Mouse (Mus musculus) testis, postnatal 10 days (tissue): ENCODE results near the gene Taar8a.
"Not testable (repeated sequence)": the region's sequence is repeated elsewhere in the genome, so short reads cannot be mapped to it uniquely, and the experiment has no call there.

Experiments used
- DNase-seq: peaks from one replicate; pipeline ENCODE4 v3.0.0; 2021; ENCODE audit warnings: low spot score

The Taar8a gene

DNA sequence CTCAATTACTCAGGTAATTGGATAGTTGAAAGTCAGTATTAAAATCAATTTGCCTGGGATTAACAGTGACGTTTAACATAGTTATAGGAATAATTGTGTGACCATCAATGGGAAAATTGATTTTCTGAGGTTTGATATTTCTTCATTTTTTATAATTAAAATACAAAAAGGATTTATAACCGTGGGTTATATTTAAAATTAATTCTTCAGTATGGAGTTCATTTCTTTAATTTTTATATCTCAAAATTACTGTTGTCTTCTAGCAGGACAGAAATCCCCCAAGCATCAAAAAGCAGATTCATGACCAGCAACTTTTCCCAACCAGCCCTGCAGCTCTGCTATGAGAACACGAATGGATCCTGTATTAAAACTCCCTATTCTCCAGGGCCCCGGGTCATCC is at the start of gene Taar8a:
TSS of gene Taar8a (plus strand) at position 301 of the 400 bp plus-strand sequence.
- DNase-seq: not testable (repeated sequence)

DNA sequence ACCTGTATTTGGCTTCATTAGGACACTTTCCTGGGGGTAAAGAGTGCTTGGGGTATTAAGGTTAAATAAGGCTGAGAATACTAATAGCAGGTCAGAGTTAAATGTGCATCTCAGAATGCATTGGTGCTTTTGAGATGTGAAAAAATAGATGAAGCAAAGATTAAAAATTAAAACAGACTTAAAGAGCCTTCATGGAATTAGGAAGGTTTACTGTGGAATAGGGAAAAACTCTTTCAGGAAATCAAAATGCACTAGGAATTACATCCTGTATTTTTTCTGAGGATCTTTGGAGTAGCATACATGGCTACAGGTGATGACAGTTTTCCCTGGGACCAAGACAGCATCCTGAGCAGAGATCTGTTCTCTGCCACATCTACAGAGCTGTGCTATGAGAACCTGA is 49.4 kb upstream of the Taar8a start, which contains the start of gene Taar7d:
TSS of gene Taar7d (plus strand) at position 301 of the 400 bp plus-strand sequence.
- no peak for DNase-seq

DNA sequence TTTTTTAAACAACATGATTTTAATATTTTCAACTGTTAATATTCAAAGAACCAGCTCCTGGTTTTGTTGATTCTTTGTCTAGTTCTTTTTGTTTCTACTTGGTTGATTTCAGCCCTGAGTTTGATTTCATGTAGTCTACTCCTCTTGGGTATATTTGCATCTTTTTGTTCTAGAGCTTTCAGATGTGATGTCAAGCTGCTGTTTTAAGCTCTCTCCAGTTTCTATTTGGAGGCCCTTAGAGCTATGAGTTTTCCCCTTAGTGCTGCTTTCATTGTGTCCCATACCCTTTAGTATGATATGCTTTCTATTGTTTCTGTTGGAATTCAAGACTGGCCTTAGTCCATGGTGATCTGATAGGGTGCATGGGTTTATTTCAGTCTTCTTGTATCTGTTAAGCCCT is 45.0 kb upstream of the Taar8a start:
- DNase-seq: no peak

DNA sequence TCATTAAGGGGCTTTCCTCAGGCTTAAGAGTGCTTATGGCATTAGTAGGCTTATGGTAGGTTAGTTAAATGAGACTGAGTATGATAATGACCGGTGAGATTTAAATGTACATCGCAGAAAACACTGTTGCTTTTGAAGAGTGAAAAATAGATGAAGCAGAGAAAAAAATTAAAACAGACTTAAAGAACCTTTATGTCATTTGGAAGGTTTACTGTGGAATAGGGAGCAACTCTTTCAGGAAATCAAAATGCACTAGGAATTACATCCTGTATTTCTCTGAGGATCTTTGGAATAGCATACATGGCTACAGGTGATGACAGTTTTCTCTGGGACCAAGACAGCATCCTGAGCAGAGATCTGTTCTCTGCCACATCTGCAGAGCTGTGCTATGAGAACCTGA is 39.0 kb upstream of the Taar8a start, which contains the start of gene Taar7e:
TSS of gene Taar7e (plus strand) at position 301 of the 400 bp plus-strand sequence.
- no peak for DNase-seq

DNA sequence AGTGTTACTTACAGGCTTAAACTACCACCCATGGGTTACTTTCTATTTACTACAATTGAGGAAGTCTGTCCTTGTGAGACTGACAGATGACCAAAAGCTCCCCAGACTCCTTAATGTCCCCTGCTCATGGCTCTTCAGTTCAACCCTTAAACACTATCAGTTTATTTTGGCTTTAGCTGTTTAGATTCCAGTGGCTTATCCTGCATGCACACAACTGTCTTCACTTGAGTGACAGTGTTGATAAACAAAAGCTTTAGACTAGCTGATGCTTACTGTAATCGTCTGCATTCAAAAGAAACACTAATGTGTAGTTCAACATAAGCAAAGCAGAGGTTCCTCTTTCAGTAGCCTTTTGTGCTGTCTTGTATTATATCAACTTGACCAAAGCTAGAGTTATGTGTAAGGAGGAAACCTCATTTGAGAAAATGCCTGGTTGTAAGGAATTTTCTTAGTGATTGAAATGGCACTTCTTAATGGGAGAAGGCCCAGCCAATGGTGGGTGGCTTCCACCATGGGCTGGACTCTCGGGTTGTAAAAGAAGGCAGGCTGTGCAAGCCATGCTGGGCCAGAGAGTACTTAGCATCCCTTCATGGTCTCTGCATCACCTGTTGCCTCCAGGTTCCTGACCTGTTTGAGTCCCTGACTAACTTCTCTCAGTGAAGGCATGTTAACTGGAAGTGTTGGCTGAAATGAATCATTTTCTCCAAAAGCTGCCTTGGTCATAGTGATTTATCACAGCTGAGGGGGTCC is 36.0 kb upstream of the Taar8a start:
- no peak for DNase-seq

DNA sequence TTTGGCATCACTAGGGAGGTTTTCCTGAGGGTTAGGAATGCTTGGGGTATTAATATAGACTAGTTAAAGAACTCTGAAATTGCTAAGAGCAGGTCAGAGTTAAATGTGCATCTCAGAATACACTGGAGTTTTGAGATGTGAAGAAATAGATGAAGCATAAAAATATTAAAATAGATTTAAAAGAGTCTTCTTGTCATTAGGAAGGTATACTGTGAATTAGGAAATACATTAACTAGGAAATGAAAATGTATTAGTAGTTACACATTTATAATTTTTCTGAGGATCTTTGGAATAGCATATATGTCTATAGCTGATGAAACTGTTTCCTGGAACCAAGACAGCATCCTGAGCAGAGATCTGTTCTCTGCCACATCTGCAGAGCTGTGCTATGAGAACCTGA is 27.1 kb upstream of the Taar8a start, which contains the start of gene Taar7f:
TSS of gene Taar7f (plus strand) at position 301 of the 400 bp plus-strand sequence.
- no peak for DNase-seq

DNA sequence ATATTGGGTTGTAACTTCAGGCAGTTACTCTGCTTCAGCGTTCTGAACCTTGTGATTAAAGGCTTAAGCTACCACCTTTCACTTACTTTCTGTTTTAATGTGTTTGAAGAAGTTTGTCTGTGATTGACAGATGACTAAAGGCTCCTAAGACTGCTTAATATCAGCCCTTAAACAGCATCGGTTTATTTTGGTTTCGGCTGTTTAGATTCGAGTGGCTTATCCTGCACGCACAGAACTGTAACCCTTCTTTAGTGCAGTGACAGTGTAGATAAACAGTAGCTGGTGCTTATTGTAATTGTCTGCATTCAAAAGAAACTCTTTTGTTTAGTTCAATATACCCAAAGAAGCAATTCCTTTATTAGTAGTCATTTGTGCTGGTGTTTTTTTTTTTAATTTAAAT is 24.3 kb upstream of the Taar8a start:
- no peak for DNase-seq

DNA sequence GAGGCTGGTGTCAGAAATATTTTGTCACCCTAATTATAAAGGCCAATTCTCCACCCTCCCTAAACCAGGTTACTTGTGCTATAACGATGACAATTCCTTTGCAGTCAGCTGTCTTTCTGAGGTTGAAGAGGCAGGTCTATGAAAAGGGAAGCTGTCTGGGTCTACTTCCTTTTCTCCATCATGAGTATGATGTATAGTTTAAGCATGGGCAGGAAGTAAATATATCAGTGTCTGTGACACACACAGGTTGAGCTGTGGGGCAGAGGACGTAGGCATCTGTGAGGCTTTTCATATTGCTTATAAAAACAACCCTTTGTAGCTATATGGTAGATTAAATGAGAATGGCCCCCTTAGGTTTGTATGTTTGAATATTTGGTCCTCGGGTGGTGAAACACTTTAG is 17.3 kb upstream of the Taar8a start:
- no peak for DNase-seq

DNA sequence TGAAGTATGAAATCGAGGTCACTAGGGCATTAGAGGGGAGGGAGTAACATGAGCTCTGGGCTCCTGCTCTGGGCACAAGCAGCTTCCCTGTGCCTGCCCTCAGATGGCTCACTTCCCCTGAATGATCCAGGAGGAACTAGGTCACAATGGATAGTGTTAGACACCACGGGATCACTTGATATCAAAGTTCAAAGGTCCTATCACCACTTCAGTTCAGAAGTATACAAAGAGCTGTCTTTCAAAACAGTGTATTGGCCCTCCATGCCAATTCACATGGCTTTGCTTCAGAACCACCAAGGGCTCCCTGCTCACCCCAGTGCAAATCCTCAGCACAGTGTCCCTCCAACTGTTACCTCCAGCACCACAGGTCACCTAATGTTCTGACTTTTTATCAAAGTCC is 1.5 kb upstream of the Taar8a start:
- DNase-seq: not testable (repeated sequence)

DNA sequence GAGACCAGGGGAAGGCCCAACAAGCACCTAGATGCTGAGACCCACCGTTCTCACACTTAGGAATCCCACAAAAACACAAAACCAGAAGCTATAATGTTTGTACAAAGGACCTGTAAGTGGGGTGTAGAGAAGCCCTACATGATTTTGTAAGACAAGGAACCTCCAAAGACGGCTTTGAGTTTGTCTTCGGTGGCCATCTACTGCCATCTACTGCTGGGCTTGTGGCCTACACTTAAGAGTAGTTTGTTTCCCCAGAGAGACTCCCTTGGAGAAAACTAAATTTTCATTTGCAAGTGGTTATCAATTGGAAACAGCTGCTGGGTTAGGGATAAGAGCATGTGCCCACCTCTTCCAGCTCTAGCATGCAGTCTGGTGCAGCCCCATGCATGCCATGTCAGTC is 3.9 kb downstream of the Taar8a start:
- peak; percentile 53 for DNase-seq

DNA sequence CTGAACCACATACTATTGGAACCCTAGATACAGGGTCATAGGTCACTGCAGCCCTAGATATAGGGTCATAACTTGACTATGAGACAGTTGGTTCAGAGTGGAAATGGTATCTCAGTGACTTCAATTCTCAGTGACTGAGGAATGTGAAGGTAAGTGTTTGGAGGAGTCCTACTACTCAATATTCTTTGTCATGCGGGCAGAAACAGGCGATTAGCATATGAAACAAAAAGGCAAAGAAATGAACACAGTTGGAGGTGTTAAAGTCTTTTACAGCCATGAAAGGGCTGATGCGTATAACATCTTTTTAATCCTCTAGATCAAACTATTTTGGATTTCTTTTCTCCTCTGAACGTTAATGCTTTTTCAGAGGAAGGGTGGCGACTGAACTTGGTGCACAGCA is 9.6 kb downstream of the Taar8a start:
- no peak for DNase-seq

DNA sequence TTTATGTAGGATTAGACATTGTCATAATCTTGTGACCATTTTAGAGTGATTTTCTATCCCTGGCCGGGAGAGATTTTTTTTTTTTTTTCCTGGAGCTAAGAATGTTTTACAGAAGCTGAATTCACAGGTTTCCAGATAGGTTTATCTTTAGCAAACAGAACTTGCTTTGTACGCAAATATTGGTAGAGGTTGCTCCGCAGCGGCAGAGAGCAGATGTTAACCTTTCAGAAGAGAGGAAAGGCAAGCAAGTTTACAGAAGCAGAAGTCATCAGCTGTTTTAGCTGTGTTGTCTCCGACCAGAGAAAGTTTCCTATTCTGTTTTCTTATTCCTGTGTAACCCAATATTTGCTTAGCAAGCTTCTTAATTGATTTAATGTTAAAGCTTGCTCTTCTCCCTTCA is 10.3 kb downstream of the Taar8a start:
- no peak for DNase-seq

DNA sequence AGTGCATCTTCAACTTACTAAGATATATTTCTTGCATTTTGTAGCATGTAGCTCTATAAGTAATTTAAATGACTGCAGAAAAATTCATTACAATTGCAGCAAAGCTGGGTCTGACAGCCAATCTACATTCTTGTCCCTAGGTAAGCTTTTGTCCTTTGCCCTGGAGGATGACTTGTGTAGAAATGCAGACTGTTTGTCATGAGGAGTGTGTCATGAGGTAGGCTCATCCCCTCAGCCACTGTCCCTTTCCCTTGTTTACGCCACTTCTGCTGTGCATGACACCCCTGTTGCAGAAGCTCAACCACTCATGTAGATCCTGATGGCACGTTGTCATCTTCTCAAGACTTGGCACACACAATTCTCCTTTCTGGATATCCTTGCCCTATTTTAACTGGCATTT is 10.9 kb downstream of the Taar8a start:
- no peak for DNase-seq

DNA sequence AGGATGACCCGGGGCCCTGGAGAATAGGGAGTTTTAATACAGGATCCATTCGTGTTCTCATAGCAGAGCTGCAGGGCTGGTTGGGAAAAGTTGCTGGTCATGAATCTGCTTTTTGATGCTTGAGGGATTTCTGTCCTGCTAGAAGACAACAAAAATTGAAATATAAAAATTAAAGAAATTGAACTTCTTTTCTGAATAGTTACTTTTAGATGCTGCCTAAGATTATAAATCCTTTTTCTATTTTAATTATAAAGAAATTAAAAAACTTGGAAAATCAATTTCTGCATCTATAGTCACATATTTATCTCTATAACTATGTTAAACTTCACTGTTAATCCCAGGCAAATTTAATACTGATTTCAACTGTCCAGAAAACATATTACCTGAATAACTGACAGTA is 15.9 kb downstream of the Taar8a start, which contains the start of gene Taar8b:
TSS of gene Taar8b (minus strand) at position 101 of the 400 bp plus-strand sequence.
- no peak for DNase-seq

DNA sequence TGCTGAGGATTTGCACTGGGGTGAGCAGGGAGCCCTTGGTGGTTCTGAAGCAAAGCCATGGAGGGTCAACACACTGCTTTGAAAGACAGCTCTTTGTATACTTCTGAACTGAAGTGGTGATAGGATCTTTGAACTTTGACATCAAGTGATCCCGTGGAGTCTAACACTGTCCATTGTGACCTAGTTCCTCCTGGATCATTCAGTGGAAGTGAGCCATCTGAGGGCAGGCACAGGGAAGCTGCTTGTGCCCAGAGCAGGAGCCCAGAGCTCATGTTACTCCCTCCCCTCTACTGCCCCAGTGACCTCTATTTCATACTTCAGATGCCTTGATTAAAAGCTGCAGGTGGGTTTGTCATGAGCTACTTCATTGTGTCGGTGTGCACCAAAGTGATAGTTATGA is 20.7 kb downstream of the Taar8a start:
- not testable (repeated sequence) for DNase-seq

DNA sequence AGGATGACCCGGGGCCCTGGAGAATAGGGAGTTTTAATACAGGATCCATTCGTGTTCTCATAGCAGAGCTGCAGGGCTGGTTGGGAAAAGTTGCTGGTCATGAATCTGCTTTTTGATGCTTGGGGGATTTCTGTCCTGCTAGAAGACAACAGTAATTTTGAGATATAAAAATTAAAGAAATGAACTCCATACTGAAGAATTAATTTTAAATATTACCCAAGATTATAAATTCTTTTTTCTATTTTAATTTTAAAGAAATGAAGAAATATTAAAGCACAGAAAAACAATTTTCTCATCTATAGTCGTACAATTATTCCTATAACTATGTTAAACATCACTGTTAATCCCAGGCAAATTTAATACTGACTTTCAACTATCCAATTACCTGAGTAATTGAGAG is 25.5 kb downstream of the Taar8a start, which contains the start of gene Taar8c:
TSS of gene Taar8c (minus strand) at position 101 of the 400 bp plus-strand sequence.
- not testable (repeated sequence) for DNase-seq

DNA sequence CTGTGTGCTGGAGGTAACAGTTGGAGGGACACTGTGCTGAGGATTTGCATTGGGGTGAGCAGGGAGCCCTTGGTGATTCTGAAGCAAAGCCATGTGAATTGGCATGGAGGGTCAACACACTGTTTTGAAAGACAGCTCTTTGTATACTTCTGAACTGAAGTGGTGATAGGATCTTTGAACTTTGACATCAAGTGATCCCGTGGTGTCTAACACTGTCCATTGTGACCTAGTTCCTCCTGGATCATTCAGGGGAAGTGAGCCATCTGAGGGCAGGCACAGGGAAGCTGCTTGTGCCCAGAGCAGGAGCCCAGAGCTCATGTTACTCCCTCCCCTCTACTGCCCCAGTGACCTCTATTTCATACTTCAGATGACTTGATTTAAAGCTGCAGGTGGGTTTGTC is 27.0 kb downstream of the Taar8a start:
- not testable (repeated sequence) for DNase-seq

DNA sequence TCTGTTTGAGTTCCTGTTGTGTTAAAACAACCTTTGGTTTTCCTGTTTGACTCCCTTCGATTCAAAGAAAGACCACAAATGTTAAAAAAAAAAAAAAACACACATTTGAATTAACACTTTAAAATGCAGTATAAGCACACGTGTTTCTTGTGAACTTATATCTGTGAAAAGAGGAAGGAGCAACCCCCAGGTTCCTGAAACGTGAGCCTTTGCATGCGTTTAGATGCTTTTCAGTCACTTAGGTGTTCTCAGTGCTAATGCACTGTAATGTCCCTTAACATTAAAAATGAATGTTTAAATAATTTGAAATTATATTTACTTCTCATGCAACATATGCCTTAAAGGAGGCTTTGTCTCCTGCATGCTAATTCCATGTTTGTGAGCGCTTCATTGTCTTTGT is 31.4 kb downstream of the Taar8a start:
- DNase-seq: no peak

DNA sequence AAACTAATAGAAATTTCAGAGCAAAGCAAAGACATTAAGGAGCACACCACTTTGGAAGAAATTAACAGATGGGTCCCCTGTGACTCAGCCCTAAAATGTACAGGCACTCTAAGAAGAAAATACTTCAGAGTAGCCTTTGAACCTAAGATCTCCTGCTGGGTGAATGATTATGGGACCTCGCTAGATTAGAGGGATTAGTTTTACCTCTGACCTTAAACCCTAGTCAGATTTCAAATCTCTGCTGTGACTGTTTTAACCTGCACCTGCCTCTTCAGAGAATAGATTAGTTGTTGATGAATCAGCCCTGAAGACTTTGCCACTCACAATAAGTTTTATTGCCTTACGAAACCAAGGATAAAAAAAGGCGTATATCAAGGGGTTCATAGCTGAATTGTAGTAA is 31.9 kb downstream of the Taar8a start:
- no peak for DNase-seq

DNA sequence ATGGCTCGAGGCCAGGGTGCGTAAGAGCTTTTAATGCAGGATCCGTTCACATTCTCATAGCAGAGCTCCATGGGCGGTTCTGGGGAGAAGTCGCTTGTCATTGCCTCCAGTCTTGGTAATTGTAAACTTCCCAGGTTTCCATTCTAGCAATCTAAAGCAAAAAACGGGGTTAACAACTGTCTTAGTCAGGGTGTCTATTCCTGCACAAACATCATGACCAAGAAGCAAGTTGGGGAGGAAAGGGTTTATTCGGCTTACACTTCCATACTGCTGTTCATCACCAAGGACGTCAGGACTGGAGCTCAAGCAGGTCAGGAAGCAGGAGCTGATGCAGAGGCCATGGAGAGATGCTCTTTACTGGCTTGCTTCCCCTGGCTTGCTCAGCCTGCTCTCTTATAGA is 33.1 kb downstream of the Taar8a start, which contains the start of gene Taar9:
TSS of gene Taar9 (minus strand) at position 101 of the 400 bp plus-strand sequence.
- DNase-seq: not testable (repeated sequence)

DNA sequence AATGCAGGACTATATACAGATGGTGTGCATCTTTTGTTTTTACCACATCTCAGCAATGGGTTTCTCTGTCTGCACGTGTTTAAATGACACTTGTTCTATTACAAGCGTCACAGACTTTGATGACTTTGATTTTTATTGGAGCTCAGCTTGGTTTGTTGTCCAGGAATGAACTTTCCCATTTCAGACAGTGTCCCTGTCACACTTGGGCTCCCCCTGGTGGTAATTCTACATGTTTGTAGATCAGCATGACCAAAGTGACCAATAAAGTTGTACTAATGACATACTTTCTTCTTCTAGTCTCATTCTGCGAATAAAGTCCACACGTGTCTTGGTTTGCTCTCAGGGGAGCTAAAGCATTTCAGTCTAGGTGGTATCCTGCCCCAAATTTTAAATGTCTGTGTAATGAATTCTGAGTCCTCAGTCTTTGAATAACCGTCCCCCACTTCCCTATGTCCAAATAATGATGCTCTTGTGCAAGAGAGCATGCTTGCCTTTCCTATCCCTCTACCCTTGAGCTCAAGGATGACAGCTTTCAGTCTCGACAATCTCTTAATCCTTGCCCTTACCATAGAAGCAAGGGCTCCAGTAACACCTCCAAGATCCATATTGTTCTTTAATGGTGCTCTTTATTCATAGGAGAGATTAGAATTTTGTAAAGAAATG is 34.9 kb downstream of the Taar8a start:
- peak; percentile 63 for DNase-seq
